11 mouse cellular contexts compared by ENCODE assay signal in the genomic region with DNA sequence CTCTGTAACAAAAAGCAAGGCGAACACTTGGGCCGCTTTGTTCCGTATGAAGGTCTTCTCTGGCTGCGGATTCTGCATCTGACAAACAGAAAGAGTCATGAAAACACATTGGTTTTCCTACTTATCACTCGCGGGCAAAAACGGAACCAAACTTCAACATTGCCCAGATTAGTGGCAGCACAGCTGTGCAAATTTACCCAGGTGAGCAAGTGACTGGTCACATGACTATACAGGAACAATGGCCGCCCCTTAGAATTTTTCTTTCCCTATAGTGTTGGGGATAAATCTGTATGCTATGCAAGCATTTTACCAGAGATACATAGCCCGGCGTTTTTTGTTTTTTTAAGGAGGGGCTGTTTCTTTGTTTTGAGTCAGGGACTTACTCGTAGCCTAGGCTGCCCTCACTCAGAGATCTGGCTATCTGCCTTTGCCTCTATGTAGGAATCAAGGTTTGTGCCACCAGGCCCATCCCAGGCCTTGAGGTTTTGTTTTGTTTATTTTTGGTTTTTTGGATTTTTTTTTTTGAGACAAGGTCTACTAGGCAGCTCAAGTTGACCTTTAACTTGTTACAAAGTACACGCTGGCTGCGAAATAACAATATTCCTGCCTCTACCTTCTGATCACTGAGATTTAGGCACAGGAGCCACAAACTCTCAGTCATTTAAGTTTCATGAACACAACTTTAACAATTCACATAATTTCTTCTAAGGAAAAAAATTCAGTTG.
"Had no signal": no experiment of that assay in that cellular context is flagged by ENCODE, and none has a peak within 500 bp of the region (broad histone marks: within the 10 kb centered on the region; RNA-seq: fewer than 3 reads in every experiment).

No protein-coding gene starts in this region.

- H3K4me3 ChIP-seq: kidney, embryonic 15.5 days; layer of hippocampus, adult 2 months; limb, embryonic 10.5 days; lung, embryonic 15.5 days; midbrain, embryonic 13.5 days had no signal

- H3K9me3 ChIP-seq: kidney, embryonic 15.5 days; limb, embryonic 10.5 days; lung, embryonic 15.5 days; midbrain, embryonic 13.5 days had no signal

- H3K27ac ChIP-seq: layer of hippocampus, adult 2 months; limb, embryonic 10.5 days; liver, embryonic 14.5 days; midbrain, embryonic 13.5 days had no signal

- H3K4me1 ChIP-seq: kidney, embryonic 15.5 days; limb, embryonic 10.5 days; lung, embryonic 15.5 days; midbrain, embryonic 13.5 days had no signal

- ATAC-seq: hindbrain, embryonic 16.5 days; inflammation-experienced regulatory T-cells, adult 6 months; intestine, postnatal 0 days; midbrain, embryonic 13.5 days had no signal

- DNase-seq: kidney, postnatal 4 days; thymus, postnatal 4 days had no signal

- H3K4me2 ChIP-seq: kidney, embryonic 15.5 days; lung, embryonic 15.5 days; midbrain, embryonic 13.5 days had no signal

- H3K27me3 ChIP-seq: kidney, embryonic 15.5 days; lung, embryonic 15.5 days; midbrain, embryonic 13.5 days had no signal

- H3K9ac ChIP-seq: kidney, embryonic 15.5 days; liver, embryonic 14.5 days; lung, embryonic 15.5 days; midbrain, embryonic 13.5 days had no signal
